Mouse (Mus musculus) right cerebral cortex, postnatal 4 days (tissue): ENCODE results near the gene 4921539E11Rik.

Experiments used
- DNase-seq: peaks from one replicate; pipeline ENCODE4 v3.0.0-alpha.2; 2022

The 4921539E11Rik gene

GRCm38 (mm10) chr4:103290763-103291162, at the start of gene 4921539E11Rik:
TSS of gene 4921539E11Rik (minus strand) at chr4:103290863.
- no peak for DNase-seq

GRCm38 (mm10) chr4:103335134-103335533, 44.5 kb upstream of the 4921539E11Rik start:
- DNase-seq = no peak

- no peak for DNase-seq
Observed at GRCm38 (mm10) chr4:103329348-103329747, 38.7 kb upstream of the 4921539E11Rik start.

GRCm38 (mm10) chr4:103326994-103327393, 36.3 kb upstream of the 4921539E11Rik start:
- no peak for DNase-seq

- DNase-seq = no peak
Observed at GRCm38 (mm10) chr4:103324688-103325451, 34.2 kb upstream of the 4921539E11Rik start.

- DNase-seq = no peak
Observed at GRCm38 (mm10) chr4:103321461-103321860, 30.8 kb upstream of the 4921539E11Rik start.

- no peak for DNase-seq
Observed at GRCm38 (mm10) chr4:103315861-103316260, 25.2 kb upstream of the 4921539E11Rik start.

- no peak for DNase-seq
Observed at GRCm38 (mm10) chr4:103314526-103314910, 23.9 kb upstream of the 4921539E11Rik start.

GRCm38 (mm10) chr4:103313587-103314525, 23.2 kb upstream of the 4921539E11Rik start, which contains the start of gene Oma1:
TSS of gene Oma1 (plus strand) at chr4:103313812.
- peak; percentile 99 for DNase-seq

- DNase-seq = no peak
Observed at GRCm38 (mm10) chr4:103303851-103304250, 13.2 kb upstream of the 4921539E11Rik start.

GRCm38 (mm10) chr4:103299342-103299741, 8.7 kb upstream of the 4921539E11Rik start:
- peak; percentile 53 for DNase-seq

- no peak for DNase-seq
Observed at GRCm38 (mm10) chr4:103288342-103288741, 2.3 kb downstream of the 4921539E11Rik start.

- no peak for DNase-seq
Observed at GRCm38 (mm10) chr4:103273021-103273420, 17.6 kb downstream of the 4921539E11Rik start.

GRCm38 (mm10) chr4:103269336-103269735, 21.3 kb downstream of the 4921539E11Rik start:
- DNase-seq = peak; percentile 25

GRCm38 (mm10) chr4:103265166-103265565, 25.5 kb downstream of the 4921539E11Rik start:
- no peak for DNase-seq

GRCm38 (mm10) chr4:103263812-103264396, 26.8 kb downstream of the 4921539E11Rik start:
- DNase-seq = no peak

- no peak for DNase-seq
Observed at GRCm38 (mm10) chr4:103263378-103263777, 27.3 kb downstream of the 4921539E11Rik start.

- no peak for DNase-seq
Observed at GRCm38 (mm10) chr4:103258817-103259216, 31.8 kb downstream of the 4921539E11Rik start.

- no peak for DNase-seq
Observed at GRCm38 (mm10) chr4:103253846-103254245, 36.8 kb downstream of the 4921539E11Rik start.

- no peak for DNase-seq
Observed at GRCm38 (mm10) chr4:103249436-103250085, 41.1 kb downstream of the 4921539E11Rik start.

- DNase-seq = no peak
Observed at GRCm38 (mm10) chr4:103247813-103248212, 42.9 kb downstream of the 4921539E11Rik start.

- no peak for DNase-seq
Observed at GRCm38 (mm10) chr4:103247249-103247648, 43.4 kb downstream of the 4921539E11Rik start.

GRCm38 (mm10) chr4:103232156-103232555, 58.5 kb downstream of the 4921539E11Rik start:
- no peak for DNase-seq
